Mouse (Mus musculus): ENCODE measurements at regions not wholly inside any gene's neighbourhood (a gene's known extent, or its start where the extent isn't known, plus 50 kb on each side); places are given as distances from the start of the nearest gene placed in this dataset.

DNA sequence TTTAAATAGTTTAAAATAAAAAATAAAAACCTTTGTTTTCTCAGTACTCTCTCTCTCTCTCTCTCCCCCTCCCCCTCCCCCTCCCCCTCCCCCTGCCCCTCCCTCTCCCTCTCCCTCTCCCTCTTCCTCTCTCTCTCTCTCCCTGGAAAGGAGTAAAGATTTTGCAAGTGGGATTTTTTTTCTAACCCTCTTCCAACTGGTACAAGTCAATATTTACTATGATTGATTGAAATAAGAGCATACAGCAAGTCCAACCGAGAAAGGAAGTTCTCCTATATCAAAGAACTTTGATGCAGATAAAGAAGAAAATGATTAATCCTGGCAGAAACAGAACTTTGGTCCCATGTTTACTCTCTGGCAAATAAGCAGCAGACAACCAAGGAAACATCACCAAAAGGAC, 89.0 kb upstream of the Reln start:
- POLR2A ChIA-PET: no interaction called here
- CTCF ChIA-PET: no interaction called here

DNA sequence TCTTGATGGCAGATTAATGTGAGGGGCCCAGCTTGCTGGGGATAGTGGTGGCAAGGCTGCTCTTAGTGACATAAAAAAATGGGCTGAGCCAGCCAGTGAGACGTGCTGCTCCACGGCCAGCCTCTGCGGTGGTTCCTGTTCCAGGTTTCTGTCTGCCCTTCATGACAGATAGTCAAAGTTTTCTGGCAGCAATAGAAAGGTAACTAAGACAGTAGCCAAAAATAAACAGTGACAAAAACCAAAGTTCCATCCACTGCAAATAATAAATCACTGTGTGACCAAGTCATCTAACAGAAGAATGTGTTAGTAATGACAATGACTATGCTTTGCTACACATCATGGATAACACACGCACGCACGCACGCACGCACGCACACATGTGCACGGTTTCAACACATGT, 87.2 kb upstream of the Reln start:
- CTCF ChIA-PET: no interaction called here

GRCm38 (mm10) chr5:22425706-22426417, 81.4 kb upstream of the Reln start:
- POLR2A ChIA-PET: interaction anchor here in 1 of 4 experiments (1.1 kb wide), 1 partner anchor 9 kb away, joined by 5 read pairs; no protein-coding TSS in a partner anchor
- CTCF ChIA-PET: interaction anchor here in 1 of 4 experiments (0.6 kb wide), 1 partner anchor 304 kb away, joined by 4 read pairs; no protein-coding TSS in a partner anchor

More for the DNA sequence above, 87.2 kb upstream of the Reln start:
- POLR2A ChIA-PET: interaction anchor here in 1 of 4 experiments (0.6 kb wide), 1 partner anchor 1054 kb away, joined by 4 read pairs; no protein-coding TSS in a partner anchor

GRCm38 (mm10) chr5:22415957-22416356, 71.5 kb upstream of the Reln start:
- CTCF ChIA-PET: interaction anchor here in 1 of 4 experiments (0.6 kb wide), 1 partner anchor 1319 kb away, joined by 3 read pairs; no protein-coding TSS in a partner anchor

DNA sequence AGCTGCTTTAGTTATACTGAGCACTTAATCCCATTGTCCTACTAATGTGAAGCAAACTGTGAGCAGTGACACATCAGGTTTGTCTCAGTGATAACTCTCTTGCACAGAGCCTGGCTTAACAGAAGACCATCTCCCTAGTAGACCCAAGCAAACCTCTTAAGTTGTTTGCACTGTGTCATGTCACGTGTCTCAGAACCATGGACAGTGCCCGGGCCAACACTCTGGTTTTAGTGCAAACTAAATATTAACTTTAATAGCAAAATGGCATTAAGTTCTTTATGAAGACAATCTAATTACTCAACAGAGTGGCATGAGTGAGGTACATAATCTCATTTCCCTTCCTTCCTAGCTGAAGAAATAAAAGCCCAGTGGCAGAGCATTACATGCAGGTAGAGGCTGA, 54.6 kb upstream of the Reln start:
- ChIA-PET CTCF (no interaction called here), POLR2A (no interaction called here)

More at GRCm38 (mm10) chr5:22415957-22416356, 71.5 kb upstream of the Reln start:
- POLR2A ChIA-PET: interaction anchor here in 2 of 4 experiments (0.6 to 1.0 kb wide), 2 partner anchors 10 to 14 kb away, joined by 3 to 5 read pairs; no protein-coding TSS in a partner anchor
